Mouse (Mus musculus): Measurements from ENCODE around the gene Lrmda.

GRCm38 (mm10) chr14:22147341-22148024, 128.0 kb downstream of the Lrmda start:
- TF ChIP-seq CTCF (IDR thresholded peaks at IDR 0.05): no peak
- TF ChIP-seq POLR2A (IDR thresholded peaks at IDR 0.05; ENCODE audit: insufficient read depth, low read depth, low read length): no peak
- no peak for TF ChIP-seq EP300 (IDR thresholded peaks at IDR 0.05; ENCODE audit: insufficient read depth, low read depth, low read length)

All from heart, adult 2 months (tissue).